Mouse (Mus musculus) stomach, postnatal 0 days (tissue): ENCODE results near the gene Snx32.

Experiments used
- CTCF ChIP-seq: IDR thresholded peaks from 2 replicates; pipeline ENCODE4 v1.5.1; 2016; ENCODE audit warnings: antibody characterized with exemption, low read depth, mild to moderate bottlenecking, moderate library complexity
- EP300 ChIP-seq: optimal IDR thresholded peaks from 2 replicates; pipeline ENCODE3; 2016; ENCODE audit warnings: antibody characterized with exemption

GRCm38 (mm10) chr19:5483386-5484359 is 26.7 kb downstream of the Snx32 start:
- no peak for TF ChIP-seq CTCF
- TF ChIP-seq EP300, result no peak
